Mouse (Mus musculus) intestine, postnatal 0 days (tissue): Measurements from ENCODE around the gene 4932429P05Rik. TPM values are rescaled to one million over a fixed set of nuclear protein-coding genes. Genes with fewer than 3 reads are reported as not detected.

Experiments
- ATAC-seq: fragments of 200-750 bp; cut with Nextera tagmentation; 2 replicates; pipeline ENCODE4 v1.8.0; 2017; ENCODE audit warnings: mild to moderate bottlenecking, moderate TSS enrichment, moderate library complexity
- H3K27ac ChIP-seq: fragments of 300-500 bp; sonication (generic); 2 replicates; pipeline ENCODE4 v1.5.1; 2014; ENCODE audit warnings: mild to moderate bottlenecking, low read depth, low read length, moderate library complexity
- H3K27me3 ChIP-seq: fragments of 300-500 bp; sonication (generic); replicated peaks from 2 replicates; pipeline ENCODE4 v1.6.1; 2014; ENCODE audit warnings: low read length, mixed read lengths; ENCODE audit not compliant: control insufficient read depth, insufficient read depth
- H3K36me3 ChIP-seq: fragments of 300-500 bp; sonication (generic); 2 replicates; pipeline ENCODE4 v1.6.1; 2014; ENCODE audit warnings: mild to moderate bottlenecking, moderate library complexity; ENCODE audit not compliant: control insufficient read depth, insufficient read depth
- H3K4me1 ChIP-seq: fragments of 300-500 bp; sonication (generic); replicated peaks from 2 replicates; pipeline ENCODE4 v1.6.1; 2014; ENCODE audit warnings: antibody characterized with exemption, low read length, mixed read lengths; ENCODE audit not compliant: control insufficient read depth, insufficient read depth
- H3K4me2 ChIP-seq: fragments of 300-500 bp; sonication (generic); replicated peaks from 2 replicates; pipeline ENCODE4 v1.6.1; 2014; ENCODE audit warnings: low read depth, mild to moderate bottlenecking, moderate library complexity
- H3K4me3 ChIP-seq: fragments of 300-500 bp; sonication (generic); 2 replicates; pipeline ENCODE4 v1.5.1; 2014; ENCODE audit warnings: low read depth, low read length
- H3K9ac ChIP-seq: fragments of 300-500 bp; sonication (generic); 2 replicates; pipeline ENCODE4 v1.6.1; 2014; ENCODE audit warnings: mild to moderate bottlenecking, low read depth, low read length
- H3K9me3 ChIP-seq: fragments of 300-500 bp; sonication (generic); 2 replicates; pipeline ENCODE4 v1.6.1; 2016; ENCODE audit warnings: mixed run types; ENCODE audit not compliant: control insufficient read depth
- CTCF ChIP-seq: sonication (generic); IDR thresholded peaks from 2 replicates; pipeline ENCODE4 v1.5.1; 2016; ENCODE audit warnings: low read depth, mild to moderate bottlenecking, control low read depth, antibody characterized with exemption, moderate library complexity
- polyA plus RNA-seq: library from polyadenylated mRNA; unstranded; fragments of >200 nt; fragmentation: Nextera tagmentation; extraction: Ambion mirVana; gene quantifications from 2 replicates; pipeline ENCODE4 v1.2.1, GENCODE M21; 2015

The 4932429P05Rik gene
- polyA plus RNA-seq: not detected in 2 replicates

- no peak within 1 kb of the TSS for H3K27ac ChIP-seq
- no peak for ATAC-seq
- H3K4me2 ChIP-seq: no peak within 1 kb of the TSS
- no peak within 1 kb of the TSS for H3K4me3 ChIP-seq
- H3K27me3 ChIP-seq: no peaks in the 10 kb centered on the region
- no peak within 1 kb of the TSS for H3K9ac ChIP-seq
- H3K4me1 ChIP-seq: no peaks in the 10 kb centered on the region
- H3K36me3 ChIP-seq: no peaks in the 10 kb centered on the region
- TF ChIP-seq CTCF: no peak
- no peaks in the 10 kb centered on the region for H3K9me3 ChIP-seq
Measured at GRCm38 (mm10) chrX:89751968-89752367, at the start of gene 4932429P05Rik. TSS of gene 4932429P05Rik (plus strand) at chrX:89752268.

Other genes with a start within 250 kb of the 4932429P05Rik start
- gene 4930415L06Rik, start 180.6 kb downstream of the 4932429P05Rik start, polyA plus RNA-seq: not detected in 2 replicates